Mouse (Mus musculus) erythroblast, embryonic 14.5 days (primary cell): ENCODE data around the gene Slc6a16.

Source experiments
- GATA1 ChIP-seq: IDR thresholded peaks from 2 replicates; pipeline ENCODE4 v1.6.1; 2012; ENCODE audit warnings: low read length, inconsistent platforms, mixed read lengths
- TAL1 ChIP-seq: IDR thresholded peaks from 3 replicates; pipeline ENCODE4 v1.6.1; 2012; ENCODE audit warnings: low read length, inconsistent platforms, mixed read lengths

GRCm38 (mm10) chr7:45208260-45208659 is 32.6 kb upstream of the Slc6a16 start:
- TF ChIP-seq GATA1 (no peak), TAL1 (no peak)
